Mouse (Mus musculus) heart, postnatal 0 days (tissue): ENCODE data around the gene Mttp.

Source experiments
- CTCF ChIP-seq: IDR thresholded peaks from 2 replicates; pipeline ENCODE4 v1.5.1; 2016; ENCODE audit warnings: antibody characterized with exemption, control low read depth, low read depth
- EP300 ChIP-seq: IDR thresholded peaks from 2 replicates; pipeline ENCODE4 v1.6.1; 2016; ENCODE audit warnings: antibody characterized with exemption, low read depth

- TF ChIP-seq CTCF: no peak
- TF ChIP-seq EP300: no peak
Observed at GRCm38 (mm10) chr3:138121461-138121860, 23.3 kb downstream of the Mttp start.
